Mouse (Mus musculus): ENCODE measurements around the gene Sart3. TPM values are rescaled to one million over a fixed set of nuclear protein-coding genes. Genes with fewer than 3 reads are reported as not detected.

The Sart3 gene
- polyA plus RNA-seq, 1 experiment: 47.6 TPM

GRCm38 (mm10) chr5:113723567-113724237, 48.6 kb downstream of the Sart3 start:
- no peak for TF ChIP-seq GATA1 (IDR thresholded peaks at IDR 0.05; ENCODE audit: low read length)

- no peak for TF ChIP-seq GATA1 (IDR thresholded peaks at IDR 0.05; ENCODE audit: low read length)
Observed at GRCm38 (mm10) chr5:113722224-113723013, 49.9 kb downstream of the Sart3 start.

GRCm38 (mm10) chr5:113719221-113719661, 53.1 kb downstream of the Sart3 start:
- TF ChIP-seq GATA1 (IDR thresholded peaks at IDR 0.05; ENCODE audit: low read length): no peak

- TF ChIP-seq GATA1 (IDR thresholded peaks at IDR 0.05; ENCODE audit: low read length): no peak
Observed at GRCm38 (mm10) chr5:113716581-113717388, 55.5 kb downstream of the Sart3 start.

- no peak for TF ChIP-seq GATA1 (IDR thresholded peaks at IDR 0.05; ENCODE audit: low read length)
Observed at GRCm38 (mm10) chr5:113712861-113713260, 59.4 kb downstream of the Sart3 start.

GRCm38 (mm10) chr5:113703803-113704585, 68.3 kb downstream of the Sart3 start:
- TF ChIP-seq GATA1 (IDR thresholded peaks at IDR 0.05; ENCODE audit: low read length): no peak

- no peak for TF ChIP-seq GATA1 (IDR thresholded peaks at IDR 0.05; ENCODE audit: low read length)
Observed at GRCm38 (mm10) chr5:113700388-113701023, 71.8 kb downstream of the Sart3 start.

- no peak for TF ChIP-seq GATA1 (IDR thresholded peaks at IDR 0.05; ENCODE audit: low read length)
Observed at GRCm38 (mm10) chr5:113694415-113694814, 77.9 kb downstream of the Sart3 start.

GRCm38 (mm10) chr5:113694000-113694399, 78.3 kb downstream of the Sart3 start:
- TF ChIP-seq GATA1 (IDR thresholded peaks at IDR 0.05; ENCODE audit: low read length): no peak

GRCm38 (mm10) chr5:113693196-113693755, 79.0 kb downstream of the Sart3 start:
- no peak for TF ChIP-seq GATA1 (IDR thresholded peaks at IDR 0.05; ENCODE audit: low read length)

Other genes with a start within 250 kb of the Sart3 start
- gene Cmklr1, start 122.1 kb downstream of the Sart3 start, polyA plus RNA-seq (2012): not detected in 2 replicates
- gene 1700069L16Rik, start 47.7 kb downstream of the Sart3 start, polyA plus RNA-seq (2012): not detected in 2 replicates
- 1.9 and 2.3 TPM in 2 replicates for gene Ficd, start 36.7 kb downstream of the Sart3 start, polyA plus RNA-seq (2012)
- 65.6 and 75.1 TPM in 2 replicates for gene Iscu, start 238 bp upstream of the Sart3 start, polyA plus RNA-seq (2012)
- 0.05 and 0.14 TPM in 2 replicates for gene Tmem119, start 28.0 kb upstream of the Sart3 start, polyA plus RNA-seq (2012)
- gene Selplg, start 60.1 kb upstream of the Sart3 start, polyA plus RNA-seq (2012): 40.3 and 52.4 TPM in 2 replicates
- gene Coro1c, start 136.2 kb upstream of the Sart3 start, polyA plus RNA-seq (2012): 72.9 and 83.3 TPM in 2 replicates
- gene Ssh1, start 221.4 kb upstream of the Sart3 start, polyA plus RNA-seq (2012): 13.1 and 16.5 TPM in 2 replicates
- gene Dao, start 231.2 kb upstream of the Sart3 start, polyA plus RNA-seq (2012): not detected in 2 replicates